Mouse (Mus musculus): ENCODE results near the gene Rpl39. TPM values are rescaled to one million over a fixed set of nuclear protein-coding genes. Genes with fewer than 3 reads are reported as not detected.
"Not testable (repeated sequence)": the region's sequence is repeated elsewhere in the genome, so short reads cannot be mapped to it uniquely, and the experiment has no call there.

The Rpl39 gene
- polyA plus RNA-seq, 1 experiment from 2014 or later = 600 TPM

GRCm38 (mm10) chrX:37085665-37086064, 463 bp upstream of the Rpl39 start:
- no peak for DNase-seq
- Histone ChIP-seq H3K9ac (peak overlapping the region; percentile 41), H3K4me2 (peak overlapping the region; percentile 53), H3K27me3 (ENCODE audit: insufficient read depth, low read length) (no peaks in the 10 kb centered on the region), H3K4me1 (ENCODE audit: insufficient read depth) (no peaks in the 10 kb centered on the region), H3K9me3 (ENCODE audit: low read depth, low read length) (no peaks in the 10 kb centered on the region), H3K36me3 (ENCODE audit: insufficient read depth) (peaks cover 27% of the 10 kb centered on the region), H3K4me3 (ENCODE audit: low read depth, low read length) (peak overlapping the region; percentile 59), H3K27ac (ENCODE audit: low read depth) (peak overlapping the region; percentile 81; the same call in 1 of the 2 replicates)
- TF ChIP-seq CTCF (IDR thresholded peaks at IDR 0.05; ENCODE audit: low read depth) = no peak
- WGBS = 12% methylated on average over 9 of the region's 9 CpGs
- no peak for ATAC-seq (ENCODE audit: insufficient read depth)

- peak; percentile 56 for DNase-seq
- H3K27me3 ChIP-seq (ENCODE audit: insufficient read depth, low read length) = no peaks in the 10 kb centered on the region
- ATAC-seq (ENCODE audit: insufficient read depth) = peak; percentile 16; the same call in 1 of the 2 replicates
- H3K4me3 ChIP-seq (ENCODE audit: low read depth, low read length) = peak overlapping the region; percentile 59
- 9% methylated on average over 19 of the region's 19 CpGs for WGBS
- peak overlapping the region; percentile 81 for H3K9ac ChIP-seq
- no peak for TF ChIP-seq CTCF (IDR thresholded peaks at IDR 0.05; ENCODE audit: low read depth)
- H3K27ac ChIP-seq (ENCODE audit: low read depth) = peak overlapping the region; percentile 81
- H3K9me3 ChIP-seq (ENCODE audit: low read depth, low read length) = no peaks in the 10 kb centered on the region
- peak overlapping the region; percentile 75 for H3K4me2 ChIP-seq
- no peaks in the 10 kb centered on the region for H3K4me1 ChIP-seq (ENCODE audit: insufficient read depth)
- peaks cover 28% of the 10 kb centered on the region for H3K36me3 ChIP-seq (ENCODE audit: insufficient read depth)
Measured at GRCm38 (mm10) chrX:37084318-37084926, 780 bp downstream of the Rpl39 start.

- Histone ChIP-seq H3K36me3 (ENCODE audit: insufficient read depth) (peaks cover 28% of the 10 kb centered on the region), H3K9ac (no peak overlapping the region), H3K4me1 (ENCODE audit: insufficient read depth) (no peaks in the 10 kb centered on the region), H3K4me2 (no peak overlapping the region), H3K4me3 (ENCODE audit: low read depth, low read length) (no peak overlapping the region), H3K27ac (ENCODE audit: low read depth) (no peak overlapping the region), H3K27me3 (ENCODE audit: insufficient read depth, low read length) (no peaks in the 10 kb centered on the region), H3K9me3 (ENCODE audit: low read depth, low read length) (no peaks in the 10 kb centered on the region)
- ATAC-seq (ENCODE audit: insufficient read depth) (no peak), DNase-seq (no peak)
- TF ChIP-seq CTCF (IDR thresholded peaks at IDR 0.05; ENCODE audit: low read depth) = no peak
- 59% methylated on average over 6 of the region's 6 CpGs for WGBS
Measured at GRCm38 (mm10) chrX:37081194-37081593, 4.0 kb downstream of the Rpl39 start.

- not testable (repeated sequence) for H3K4me1 ChIP-seq (ENCODE audit: insufficient read depth); H3K27me3 ChIP-seq (ENCODE audit: insufficient read depth, low read length); DNase-seq; H3K4me3 ChIP-seq (ENCODE audit: low read depth, low read length); H3K4me2 ChIP-seq; H3K9ac ChIP-seq; ATAC-seq (ENCODE audit: insufficient read depth); H3K9me3 ChIP-seq (ENCODE audit: low read depth, low read length); H3K27ac ChIP-seq (ENCODE audit: low read depth)
- WGBS = 72% methylated on average over 3 of the region's 4 CpGs
- H3K36me3 ChIP-seq (ENCODE audit: insufficient read depth) = peaks cover 28% of the 10 kb centered on the region
Measured at GRCm38 (mm10) chrX:37080345-37080744, 4.9 kb downstream of the Rpl39 start.

GRCm38 (mm10) chrX:37076651-37077050, 8.6 kb downstream of the Rpl39 start:
- DNase-seq = no peak

GRCm38 (mm10) chrX:37074262-37074892, 10.8 kb downstream of the Rpl39 start:
- Histone ChIP-seq H3K27me3 (ENCODE audit: insufficient read depth, low read length) (no peaks in the 10 kb centered on the region), H3K4me2 (no peak overlapping the region), H3K4me1 (ENCODE audit: insufficient read depth) (no peaks in the 10 kb centered on the region), H3K36me3 (ENCODE audit: insufficient read depth) (no peaks in the 10 kb centered on the region), H3K9me3 (ENCODE audit: low read depth, low read length) (no peaks in the 10 kb centered on the region), H3K9ac (no peak overlapping the region), H3K27ac (ENCODE audit: low read depth) (no peak overlapping the region), H3K4me3 (ENCODE audit: low read depth, low read length) (no peak overlapping the region)
- 34% methylated on average over 9 of the region's 9 CpGs for WGBS
- peak; percentile 79 for TF ChIP-seq CTCF (IDR thresholded peaks at IDR 0.05; ENCODE audit: low read depth)
- ATAC-seq (ENCODE audit: insufficient read depth) = no peak
- peak; percentile 81 for DNase-seq

More at GRCm38 (mm10) chrX:37076651-37077050, 8.6 kb downstream of the Rpl39 start:
- no peak for TF ChIP-seq CTCF (IDR thresholded peaks at IDR 0.05; ENCODE audit: low read depth)
- 62% methylated on average over 8 of the region's 8 CpGs for WGBS
- Histone ChIP-seq H3K9ac (no peak overlapping the region), H3K9me3 (ENCODE audit: low read depth, low read length) (no peaks in the 10 kb centered on the region), H3K4me1 (ENCODE audit: insufficient read depth) (no peaks in the 10 kb centered on the region), H3K4me3 (ENCODE audit: low read depth, low read length) (no peak overlapping the region), H3K27ac (ENCODE audit: low read depth) (no peak overlapping the region), H3K36me3 (ENCODE audit: insufficient read depth) (peaks cover 9% of the 10 kb centered on the region), H3K27me3 (ENCODE audit: insufficient read depth, low read length) (no peaks in the 10 kb centered on the region), H3K4me2 (no peak overlapping the region)
- ATAC-seq (ENCODE audit: insufficient read depth) = no peak

- Histone ChIP-seq H3K4me2 (no peak overlapping the region), H3K9ac (no peak overlapping the region), H3K27me3 (ENCODE audit: insufficient read depth, low read length) (no peaks in the 10 kb centered on the region), H3K36me3 (ENCODE audit: insufficient read depth) (no peaks in the 10 kb centered on the region), H3K4me3 (ENCODE audit: low read depth, low read length) (no peak overlapping the region), H3K27ac (ENCODE audit: low read depth) (no peak overlapping the region), H3K9me3 (ENCODE audit: low read depth, low read length) (no peaks in the 10 kb centered on the region), H3K4me1 (ENCODE audit: insufficient read depth) (no peaks in the 10 kb centered on the region)
- TF ChIP-seq CTCF (IDR thresholded peaks at IDR 0.05; ENCODE audit: low read depth) = no peak
- no peak for ATAC-seq (ENCODE audit: insufficient read depth)
- WGBS = 73% methylated on average over 5 of the region's 5 CpGs
- DNase-seq = no peak
Measured at GRCm38 (mm10) chrX:37068766-37069165, 16.4 kb downstream of the Rpl39 start.
